ENCODE assay signal across 19 mouse cellular contexts in the genomic region with DNA sequence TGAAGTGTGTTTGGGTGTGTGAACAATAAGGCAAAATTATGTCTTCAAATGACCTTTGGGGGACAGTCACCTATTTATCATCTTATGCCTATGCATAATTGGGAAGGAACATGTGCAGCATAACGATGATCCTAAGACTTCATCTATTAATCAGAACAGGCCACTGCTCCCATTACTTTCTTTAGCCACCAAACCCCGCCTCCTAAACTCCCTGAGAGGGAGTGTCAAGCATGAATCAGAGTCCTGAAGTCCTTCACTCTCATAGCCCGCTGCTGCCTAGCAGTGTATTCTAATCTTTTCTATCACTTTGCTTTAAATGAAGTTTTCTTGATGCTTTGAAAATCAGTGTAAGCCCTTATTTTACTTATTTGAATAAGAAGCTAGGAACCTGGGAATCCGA.
"Had no signal": no experiment of that assay in that cellular context is flagged by ENCODE, and none has a peak within 500 bp of the region (broad histone marks: within the 10 kb centered on the region; RNA-seq: fewer than 3 reads in every experiment).

No protein-coding gene starts in this region.

- DNase-seq: kidney, postnatal 25 days; layer of hippocampus, adult 9-11 months; lung, adult 18-20 months; lung, postnatal 10 days; lung, postnatal 36 days; retina, postnatal 1 day; right cerebral cortex, postnatal 25 days; thymus, adult 18-20 months; thymus, postnatal 36 days had no signal

- H3K36me3 ChIP-seq: lung, embryonic 15.5 days; midbrain, embryonic 13.5 days had no signal

- H3K9me3 ChIP-seq: lung, embryonic 15.5 days; megakaryocyte, embryonic 14.5 days; midbrain, embryonic 10.5 days; midbrain, embryonic 13.5 days; neural tube, embryonic 13.5 days had no signal

- H3K27me3 ChIP-seq: lung, embryonic 15.5 days; megakaryocyte, embryonic 14.5 days; midbrain, embryonic 13.5 days; neural tube, embryonic 13.5 days had no signal

- H3K27ac ChIP-seq: kidney, postnatal 0 days; layer of hippocampus, adult 2 months; liver, embryonic 14.5 days; lung, embryonic 15.5 days; midbrain, embryonic 10.5 days; midbrain, embryonic 13.5 days; neural tube, embryonic 13.5 days had no signal

- H3K9ac ChIP-seq: liver, embryonic 14.5 days; lung, embryonic 15.5 days; midbrain, embryonic 13.5 days; neural tube, embryonic 13.5 days had no signal

- H3K4me2 ChIP-seq: lung, embryonic 15.5 days; midbrain, embryonic 13.5 days; neural tube, embryonic 13.5 days had no signal

- ATAC-seq: midbrain, embryonic 13.5 days; midbrain, embryonic 16.5 days had no signal

- H3K4me3 ChIP-seq: layer of hippocampus, adult 2 months; lung, embryonic 15.5 days; megakaryocyte, embryonic 14.5 days; midbrain, embryonic 10.5 days; midbrain, embryonic 13.5 days; myocyte; neural tube, embryonic 13.5 days had no signal
